ENCODE assay signal across 9 mouse cellular contexts in genomic region chr10:21420457-21421424, GRCm38 (mm10). TPM values are rescaled to one million over a fixed set of nuclear protein-coding genes. Genes with fewer than 3 reads are reported as not detected.
DNase-seq lines count a peak whose midpoint lies in the region; ATAC-seq and TF ChIP-seq lines count a peak whose summit lies in the region.
"Had no signal": no experiment of that assay in that cellular context is flagged by ENCODE, and none has a peak within 500 bp of the region (broad histone marks: within the 10 kb centered on the region; RNA-seq: fewer than 3 reads in every experiment).

No protein-coding gene starts in this region.

- no peak overlapping the region for H3K9ac ChIP-seq in kidney, embryonic 15.5 days
- peak overlapping the region; percentile 62 for H3K9ac ChIP-seq in MEL (ENCODE audit: control insufficient read depth, low read depth, low read length, poor library complexity, severe bottlenecking)

- TF ChIP-seq RAD21 in MEL (IDR thresholded peaks at IDR 0.05; ENCODE audit: low read depth, low read length): peak; percentile 53

- no peaks in the 10 kb centered on the region for H3K9me3 ChIP-seq in kidney, embryonic 15.5 days (replicated peaks)
- no peaks in the 10 kb centered on the region for H3K9me3 ChIP-seq in MEL (replicated peaks; ENCODE audit: insufficient read depth, low read length)
- no peaks in the 10 kb centered on the region for H3K9me3 ChIP-seq in heart, embryonic 10.5 days
- no peaks in the 10 kb centered on the region for H3K9me3 ChIP-seq in limb, embryonic 10.5 days (replicated peaks)

- no peak for ATAC-seq in kidney, embryonic 15.5 days (replicated peaks; ENCODE audit: low FRiP score)

- no peaks in the 10 kb centered on the region for H3K36me3 ChIP-seq in kidney, embryonic 15.5 days
- peaks cover 0 to 3% of the 10 kb centered on the region in 2 experiments; a peak in 2 of 4 replicates for H3K36me3 ChIP-seq in MEL (ENCODE audit: control insufficient read depth in 1 of 2, insufficient read depth in 2 of 2, low read length in 2 of 2)
- no peaks in the 10 kb centered on the region for H3K36me3 ChIP-seq in heart, embryonic 10.5 days
- H3K36me3 ChIP-seq in limb, embryonic 10.5 days: no peaks in the 10 kb centered on the region

- H3K4me1 ChIP-seq in kidney, embryonic 15.5 days: peaks cover 7% of the 10 kb centered on the region
- H3K4me1 ChIP-seq in MEL (ENCODE audit: control insufficient read depth in 1 of 2, insufficient read depth in 2 of 2, low read length in 2 of 2): peaks cover 0 to 11% of the 10 kb centered on the region in 2 experiments; a peak in 3 of 4 replicates
- peaks cover 19% of the 10 kb centered on the region for H3K4me1 ChIP-seq in heart, embryonic 10.5 days
- no peaks in the 10 kb centered on the region for H3K4me1 ChIP-seq in limb, embryonic 10.5 days

- H3K27ac ChIP-seq in kidney, embryonic 15.5 days: no peak overlapping the region
- peak overlapping the region; percentile 98 for H3K27ac ChIP-seq in MEL (ENCODE audit: control insufficient read depth, low read depth, low read length)
- H3K27ac ChIP-seq in heart, embryonic 10.5 days: peak overlapping the region; percentile 43; the same call in 1 of the 2 replicates
- H3K27ac ChIP-seq in limb, embryonic 10.5 days: no peak overlapping the region

- no peak overlapping the region for H3K4me2 ChIP-seq in kidney, embryonic 15.5 days

- peak; percentile 14 for DNase-seq in kidney, adult 11 months
- DNase-seq in MEL (ENCODE audit: low read depth, low spot score) (peak; percentile 90), MN1 (ENCODE audit: low spot score) (no peak)
- DNase-seq in cerebellum, adult 8-10 months: peak; percentile 23
- no peak for DNase-seq in heart, embryonic 10.5 days (ENCODE audit: low spot score)
- peak; percentile 64 for DNase-seq in limb, embryonic 10.5 days (ENCODE audit: low spot score)
- DNase-seq in retina, adult 2 months (ENCODE audit: low read depth, low spot score): peak; percentile 23

- no peaks in the 10 kb centered on the region for H3K79me2 ChIP-seq in MEL (ENCODE audit: control insufficient read depth, insufficient read depth, low read length, poor library complexity)

- peak in 1 of 2 experiments; percentile 54; a peak in 2 of 4 replicates for TF ChIP-seq POLR2A in MEL (IDR thresholded peaks at IDR 0.05; ENCODE audit: control insufficient read depth in 1 of 2, insufficient read depth in 1 of 2, low read depth in 1 of 2, low read length in 2 of 2, poor library complexity in 1 of 2)

- H3K4me3 ChIP-seq in kidney, embryonic 15.5 days (replicated peaks): no peak overlapping the region
- H3K4me3 ChIP-seq in MEL (ENCODE audit: control insufficient read depth in 1 of 2, insufficient read depth in 1 of 2, low read depth in 2 of 2, low read length in 2 of 2): peak overlapping the region; percentile 62 to 63
- H3K4me3 ChIP-seq in heart, embryonic 10.5 days: no peak overlapping the region
- no peak overlapping the region for H3K4me3 ChIP-seq in limb, embryonic 10.5 days

- peak; percentile 81 to 87 for TF ChIP-seq EP300 in MEL (IDR thresholded peaks at IDR 0.05; ENCODE audit: low read depth in 1 of 2, low read length in 2 of 2)

- H3K27me3 ChIP-seq in kidney, embryonic 15.5 days: no peaks in the 10 kb centered on the region
- H3K27me3 ChIP-seq in MEL (ENCODE audit: control insufficient read depth in 1 of 2, insufficient read depth in 2 of 2, low read length in 2 of 2): no peaks in the 10 kb centered on the region
- H3K27me3 ChIP-seq in heart, embryonic 10.5 days (ENCODE audit: insufficient read depth, poor library complexity, severe bottlenecking): no peaks in the 10 kb centered on the region
- H3K27me3 ChIP-seq in limb, embryonic 10.5 days (ENCODE audit: low read depth, poor library complexity, severe bottlenecking): no peaks in the 10 kb centered on the region

- 60% methylated on average over 24 of the region's 24 CpGs for WGBS in kidney, embryonic 15.5 days
- WGBS in heart, embryonic 10.5 days: 44% methylated on average over 24 of the region's 24 CpGs
- WGBS in limb, embryonic 10.5 days: 76% methylated on average over 24 of the region's 24 CpGs

- TF ChIP-seq CTCF in MEL (IDR thresholded peaks at IDR 0.05 in 2 of 3, conservative IDR thresholded peaks at IDR 0.05 in 1 of 3; ENCODE audit: control insufficient read depth in 1 of 3, insufficient read depth in 1 of 3, low read depth in 2 of 3, low read length in 3 of 3, poor library complexity in 1 of 3, severe bottlenecking in 1 of 3): peak; percentile 64 to 84 (median 78)

TF ChIP-seq in MEL, 35 proteins besides CTCF, POLR2A, EP300 and RAD21:
- TF ChIP-seq ZMIZ1 (IDR thresholded peaks at IDR 0.05; ENCODE audit: low read depth, low read length) (no peak), MAX (IDR thresholded peaks at IDR 0.05; ENCODE audit: low read length) (peak; percentile 58; the same call in 1 of the 2 replicates), USF2 (IDR thresholded peaks at IDR 0.05; ENCODE audit: borderline replicate concordance in 1 of 2, insufficient read depth in 1 of 2, low read depth in 1 of 2, low read length in 2 of 2) (no peak), POLR2AphosphoS5 (IDR thresholded peaks at IDR 0.05; ENCODE audit: borderline replicate concordance, low read depth, low read length) (no peak), GABPA (IDR thresholded peaks at IDR 0.05; ENCODE audit: low read depth, low read length) (no peak), JUND (IDR thresholded peaks at IDR 0.05; ENCODE audit: low read depth, low read length) (0 out of 2 replicates have a peak, but pooled peaks have one; percentile 52), UBTF (IDR thresholded peaks at IDR 0.05; ENCODE audit: borderline replicate concordance, insufficient read depth, low read depth, low read length) (no peak), RCOR1 (IDR thresholded peaks at IDR 0.05; ENCODE audit: low read depth, low read length) (peak; percentile 93), MEF2A (IDR thresholded peaks at IDR 0.05; ENCODE audit: extremely low read depth, insufficient replicate concordance, low read depth, low read length, poor library complexity, severe bottlenecking) (no peak), NRF1 (IDR thresholded peaks at IDR 0.05; ENCODE audit: insufficient read depth, low read depth, low read length, poor library complexity, severe bottlenecking) (peak; percentile 68), SIN3A (IDR thresholded peaks at IDR 0.05; ENCODE audit: low read length) (peak; percentile 65), ETS1 (IDR thresholded peaks at IDR 0.05; ENCODE audit: low read depth, low read length) (peak; percentile 86), POLR2AphosphoS2 (IDR thresholded peaks at IDR 0.05; ENCODE audit: low read length) (no peak), BHLHE40 (IDR thresholded peaks at IDR 0.05; ENCODE audit: borderline replicate concordance, low read depth, low read length) (peak; percentile 87; the same call in 1 of the 2 replicates), KAT2A (conservative IDR thresholded peaks at IDR 0.05; ENCODE audit: low read depth, low read length) (no peak), CHD1 (IDR thresholded peaks at IDR 0.05; ENCODE audit: low read depth, low read length) (no peak), HCFC1 (IDR thresholded peaks at IDR 0.05; ENCODE audit: low read depth, low read length) (peak; percentile 56), MAFK (IDR thresholded peaks at IDR 0.05; ENCODE audit: borderline replicate concordance, low read depth, low read length) (peak; percentile 19; the same call in 1 of the 2 replicates), MYC (IDR thresholded peaks at IDR 0.05; ENCODE audit: low read depth, low read length) (0 out of 2 replicates have a peak, but pooled peaks have one; percentile 34), ELF1 (IDR thresholded peaks at IDR 0.05; ENCODE audit: low read depth, low read length) (peak; percentile 86), MXI1 (IDR thresholded peaks at IDR 0.05; ENCODE audit: low read depth, low read length) (no peak), E2F4 (IDR thresholded peaks at IDR 0.05; ENCODE audit: borderline replicate concordance, low read depth, low read length) (no peak), ZKSCAN1 (IDR thresholded peaks at IDR 0.05; ENCODE audit: low read depth, low read length) (no peak), MYB (IDR thresholded peaks at IDR 0.05; ENCODE audit: low read depth, low read length) (peak; percentile 77), SMC3 (IDR thresholded peaks at IDR 0.05; ENCODE audit: low read depth, low read length) (peak; percentile 58), MAZ (IDR thresholded peaks at IDR 0.05; ENCODE audit: low read depth, low read length) (peak; percentile 43; the same call in 1 of the 2 replicates), USF1 (IDR thresholded peaks at IDR 0.05; ENCODE audit: low read depth, low read length) (no peak), TAL1 (IDR thresholded peaks at IDR 0.05; ENCODE audit: low read length) (no peak), TBP (IDR thresholded peaks at IDR 0.05; ENCODE audit: low read depth, low read length) (peak; percentile 45; the same call in 1 of the 2 replicates), TCF12 (IDR thresholded peaks at IDR 0.05; ENCODE audit: low read depth, low read length) (peak; percentile 38; the same call in 1 of the 2 replicates), CHD2 (IDR thresholded peaks at IDR 0.05; ENCODE audit: low read length) (no peak), ZNF384 (IDR thresholded peaks at IDR 0.05; ENCODE audit: low read depth, low read length) (peak; percentile 91), GATA1 (IDR thresholded peaks at IDR 0.05; ENCODE audit: low read depth, low read length) (peak; percentile 95), ZC3H11A (IDR thresholded peaks at IDR 0.05; ENCODE audit: low read depth, low read length) (0 out of 2 replicates have a peak, but pooled peaks have one; percentile 16), NELFE (IDR thresholded peaks at IDR 0.05; ENCODE audit: low read depth, low read length) (no peak; the same call in 1 of the 2 replicates)

RNA-seq across cellular contexts. Expression of gene Aldh8a1, which starts 43.6 kb away (rescaled TPM):
- polyA plus RNA-seq in kidney, embryonic 15.5 days (2015; fragmentation: Nextera tagmentation; extraction: Ambion mirVana): 2.9 and 3.5 TPM in 2 replicates
- 0.04 and 0.07 TPM in 2 replicates for total RNA-seq in MEL (2012; rRNA removed)
- under 1 TPM in 1 of 2 experiments, not detected in 1; 0.07 TPM for polyA plus RNA-seq in MEL (2012; ENCODE audit: insufficient read depth in 1 of 2, insufficient read length in 2 of 2, low read depth in 1 of 2, low replicate concordance in 2 of 2, missing spikeins in 1 of 2)
- polyA plus RNA-seq in heart, embryonic 10.5 days (2016; fragmentation: Nextera tagmentation; extraction: Ambion mirVana): 0.10 and 0.19 TPM in 2 replicates
- 0.08 TPM in 1 of 2 replicates, not detected in the other for polyA plus RNA-seq in limb, embryonic 10.5 days (2016; fragmentation: Nextera tagmentation; extraction: Ambion mirVana)
- polyA plus RNA-seq: heart, embryonic 14.5 days had no signal

Comparison
In these comparisons a context has a peak if more than half of its experiments do, and no peak if none do; other contexts are left out.
1. DNase-seq: peak in kidney, adult 11 months (single experiment), MEL (single experiment), cerebellum, adult 8-10 months (single experiment), limb, embryonic 10.5 days (single experiment) and retina, adult 2 months (single experiment); none in heart, embryonic 10.5 days (single experiment) and MN1 (single experiment).
2. H3K27ac ChIP-seq: peak in MEL (single experiment) and heart, embryonic 10.5 days (single experiment); none in kidney, embryonic 15.5 days (single experiment) and limb, embryonic 10.5 days (single experiment).
3. H3K4me3 ChIP-seq: peak in MEL (2 of 2); none in kidney, embryonic 15.5 days (single experiment), heart, embryonic 10.5 days (single experiment) and limb, embryonic 10.5 days (single experiment).